Mouse (Mus musculus): Measurements from ENCODE around the gene Klhl28. TPM values are rescaled to one million over a fixed set of nuclear protein-coding genes. Genes with fewer than 3 reads are reported as not detected.

Klhl28 gene
- polyA plus RNA-seq (2017; shearing (Covaris generic)) = 29.3 TPM

DNA sequence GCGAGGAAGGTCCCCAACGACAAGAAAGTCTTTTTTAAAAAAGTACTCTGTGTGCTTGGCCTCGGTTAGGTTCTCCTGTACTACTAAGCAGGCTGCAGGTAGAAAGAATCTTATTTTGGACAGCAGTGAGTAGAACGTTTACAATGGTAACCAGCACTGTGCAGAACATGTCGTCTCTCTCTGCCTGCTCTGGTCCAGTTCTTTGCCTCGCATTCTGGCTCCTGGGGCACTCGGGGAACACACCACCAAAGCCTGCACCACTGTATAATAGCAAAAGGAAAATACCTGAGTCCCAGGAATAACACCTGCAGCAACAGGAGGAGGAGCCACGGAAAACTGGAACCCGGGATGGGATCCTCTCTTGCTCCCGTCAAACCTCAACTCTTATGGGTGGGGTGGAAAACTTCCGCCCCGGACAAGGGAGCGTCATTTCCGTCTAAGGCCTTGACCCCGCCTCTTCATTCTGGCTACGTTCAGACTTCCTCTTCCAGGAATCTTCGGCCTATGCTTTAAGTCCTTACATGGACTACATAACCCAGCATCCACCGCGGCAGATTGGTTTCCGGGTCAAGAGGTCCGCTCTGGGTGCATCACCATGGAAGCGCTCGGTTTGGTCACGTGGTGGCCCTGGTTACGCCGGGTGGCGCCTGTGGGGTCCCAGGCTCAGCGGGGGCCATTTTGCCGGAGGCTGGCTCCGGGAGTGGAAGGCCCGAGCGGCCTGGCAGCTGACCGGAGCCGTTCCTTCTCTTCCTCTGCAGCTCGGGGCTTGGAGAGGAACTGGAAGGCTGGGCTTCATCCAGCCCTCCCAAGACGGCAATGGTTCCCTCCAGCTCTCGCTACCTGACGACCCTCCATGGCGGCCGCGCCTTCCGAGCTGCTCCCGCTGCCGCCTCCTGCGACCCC lies at the start of gene Klhl28, which contains the start of gene Togaram1:
TSS of gene Klhl28 (minus strand) at position 411 of the 903 bp plus-strand sequence.
TSS of gene Togaram1 (plus strand) at position 681 of the 903 bp plus-strand sequence.

DNA sequence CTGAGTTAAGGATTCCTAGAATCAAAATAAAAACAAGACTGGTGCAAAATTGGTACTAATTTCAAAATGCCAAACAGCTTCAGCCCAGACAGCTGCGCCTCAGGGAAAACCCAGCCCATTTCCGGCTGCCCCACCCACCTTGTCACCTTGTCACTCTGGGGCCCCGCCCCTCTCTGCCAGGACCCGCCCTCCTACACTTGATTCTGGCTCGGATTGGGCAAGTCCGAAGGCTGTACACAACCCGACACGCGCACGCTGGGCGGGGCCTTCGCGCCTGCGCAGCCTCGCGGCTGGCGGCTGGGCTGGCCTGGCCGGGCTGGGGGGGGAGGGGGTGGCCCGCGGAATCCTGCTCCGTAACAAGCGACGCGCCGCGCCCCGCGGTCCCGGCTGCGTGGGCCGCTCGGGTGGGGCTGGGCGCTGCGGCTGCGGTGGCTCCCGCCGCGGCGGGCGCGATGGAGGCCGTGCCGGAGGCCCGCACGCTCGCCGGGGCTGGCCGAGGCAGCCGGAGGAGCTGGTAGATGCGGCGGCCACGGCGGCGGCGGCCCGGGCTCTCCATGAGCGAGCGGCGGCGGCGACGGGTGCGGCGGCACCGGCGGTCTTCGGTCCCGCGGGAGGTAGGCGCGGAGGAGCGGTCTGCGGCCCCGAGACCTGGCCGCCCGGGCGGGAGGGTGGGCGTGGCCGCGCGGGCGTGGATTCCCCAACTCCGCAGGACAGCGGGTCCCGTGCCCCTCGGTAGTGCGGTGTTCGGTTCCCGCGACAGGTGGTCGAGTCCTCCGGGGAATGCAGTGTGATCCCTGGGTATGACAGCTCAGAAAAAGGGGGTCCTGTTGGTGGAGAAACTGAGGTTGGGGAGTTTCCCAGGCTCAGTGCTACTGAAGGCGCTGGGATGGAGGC lies 47.5 kb downstream of the Klhl28 start, which contains the start of gene Gm527:
TSS of gene Gm527 (plus strand) at position 329 of the 894 bp plus-strand sequence.

Other genes with a start within 250 kb of the Klhl28 start
- 1.3 TPM for gene Gm527, start 47.6 kb downstream of the Klhl28 start, polyA plus RNA-seq (2017; shearing (Covaris generic))
- gene Togaram1, start 270 bp upstream of the Klhl28 start, polyA plus RNA-seq (2017; shearing (Covaris generic)) = 41.5 TPM
- 111 TPM for gene Prpf39, start 70.8 kb upstream of the Klhl28 start, polyA plus RNA-seq (2017; shearing (Covaris generic))
- 258 TPM for gene Fkbp3, start 108.5 kb upstream of the Klhl28 start, polyA plus RNA-seq (2017; shearing (Covaris generic))
- 5.4 TPM for gene Fancm, start 110.1 kb upstream of the Klhl28 start, polyA plus RNA-seq (2017; shearing (Covaris generic))
- gene Mis18bp1, start 207.1 kb upstream of the Klhl28 start, polyA plus RNA-seq (2017; shearing (Covaris generic)) = 4.2 TPM